Mouse (Mus musculus) liver, embryonic 14.5 days (tissue): ENCODE data around the gene Gpr176. TPM values are rescaled to one million over a fixed set of nuclear protein-coding genes. Genes with fewer than 3 reads are reported as not detected.

ENCODE experiments used
- ATAC-seq: fragments of 200-750 bp; cut with Nextera tagmentation; 2 replicates; pipeline ENCODE4 v1.8.0; 2017; ENCODE audit warnings: moderate number of reproducible peaks, mild to moderate bottlenecking, moderate library complexity; ENCODE audit not compliant: insufficient read depth
- DNase-seq, 3 experiments: peaks; one replicate each; pipeline ENCODE4 v3.0.0-alpha.2; 2012 to 2013; ENCODE audit warnings: low read depth in 3 of 3, low spot score in 3 of 3
- H3K27ac ChIP-seq: fragments of 300-500 bp; sonication (generic); 2 replicates; pipeline ENCODE4 v1.5.1; 2014; ENCODE audit warnings: moderate library complexity, mild to moderate bottlenecking, control low read depth, inconsistent platforms
- H3K27me3 ChIP-seq: fragments of 300-500 bp; sonication (generic); 2 replicates; pipeline ENCODE4 v1.6.1; 2014; ENCODE audit warnings: mild to moderate bottlenecking, low read length, moderate library complexity; ENCODE audit not compliant: control insufficient read depth, insufficient read depth
- H3K36me3 ChIP-seq: fragments of 300-500 bp; sonication (generic); replicated peaks from 2 replicates; pipeline ENCODE4 v1.6.1; 2014; ENCODE audit warnings: low read depth; ENCODE audit not compliant: control insufficient read depth, insufficient read depth
- H3K4me1 ChIP-seq, 2 experiments: fragments of 200-500 bp in 1 of 2; fragments of 300-500 bp in 1 of 2; sonication (generic) in 1 of 2; replicated peaks; 2 replicates each; pipeline ENCODE4 v1.6.1; 2012 to 2014; ENCODE audit warnings: antibody characterized with exemption in 1 of 2, inconsistent platforms in 1 of 2, low read length in 1 of 2; ENCODE audit not compliant: control insufficient read depth in 2 of 2, insufficient read depth in 2 of 2
- H3K4me2 ChIP-seq: fragments of 300-500 bp; sonication (generic); 2 replicates; pipeline ENCODE4 v1.6.1; 2014; ENCODE audit warnings: low read depth, mild to moderate bottlenecking, control low read depth, moderate library complexity
- H3K4me3 ChIP-seq, 2 experiments: fragments of 200-500 bp in 1 of 2; fragments of 300-500 bp in 1 of 2; sonication (generic) in 1 of 2; 2 replicates each; pipeline ENCODE4 v1.5.1; 2012 to 2014; ENCODE audit warnings: low read depth in 2 of 2, low read length in 2 of 2, mild to moderate bottlenecking in 2 of 2, control low read depth in 1 of 2, inconsistent platforms in 1 of 2, moderate library complexity in 1 of 2; ENCODE audit not compliant: insufficient read depth in 1 of 2
- H3K9ac ChIP-seq: fragments of 300-500 bp; sonication (generic); replicated peaks from 2 replicates; pipeline ENCODE4 v1.6.1; 2014; ENCODE audit warnings: mild to moderate bottlenecking, control low read depth, moderate library complexity
- H3K9me3 ChIP-seq: fragments of 300-500 bp; sonication (generic); 2 replicates; pipeline ENCODE4 v1.6.1; 2016; ENCODE audit warnings: low read length, mixed read lengths; ENCODE audit not compliant: control insufficient read depth
- CTCF ChIP-seq: IDR thresholded peaks from 2 replicates; pipeline ENCODE4 v1.5.1; 2016; ENCODE audit warnings: antibody characterized with exemption, low read depth, control low read depth
- EP300 ChIP-seq: IDR thresholded peaks from 2 replicates; pipeline ENCODE4 v1.6.1; 2016; ENCODE audit warnings: antibody characterized with exemption, low read depth
- WGBS: fragments of 180-500 bp; shearing (Covaris S2); extraction: QIAGEN DNeasy Blood & Tissue Kit; methylation state at CpG from one replicate; pipeline ENCODE4 v1.1.7; 2014; ENCODE audit not compliant: insufficient replicate concordance; 5-methylcytosine and 5-hydroxymethylcytosine counted together
- polyA plus RNA-seq, 2 experiments: library from polyadenylated mRNA; depleted of rRNA in 1 of 2; stranded (reverse) in 1 of 2; unstranded in 1 of 2; fragments of >200 nt; fragmentation: Nextera tagmentation in 1 of 2; extraction: Ambion mirVana in 1 of 2; gene quantifications; 2 replicates each; pipeline versions ENCODE4 v1.2.1 to v1.2.3; 2012 to 2014

Gene Gpr176
- polyA plus RNA-seq, 2 experiments: 0.09 to 0.29 TPM

GRCm38 (mm10) chr2:118303456-118303855, 69.8 kb downstream of the Gpr176 start:
- Histone ChIP-seq H3K4me3 (no peak overlapping the region), H3K27ac (no peak overlapping the region), H3K4me2 (no peak overlapping the region), H3K9ac (no peak overlapping the region), H3K36me3 (no peaks in the 10 kb centered on the region), H3K9me3 (no peaks in the 10 kb centered on the region), H3K4me1 (peaks cover 0 to 9% of the 10 kb centered on the region in 2 experiments; a peak in 1 of 4 replicates), H3K27me3 (no peaks in the 10 kb centered on the region)
- no peak for ATAC-seq
- DNase-seq: no peak
- WGBS: 65% methylated on average over 4 of the region's 4 CpGs
- TF ChIP-seq EP300 (no peak), CTCF (no peak)

DNA sequence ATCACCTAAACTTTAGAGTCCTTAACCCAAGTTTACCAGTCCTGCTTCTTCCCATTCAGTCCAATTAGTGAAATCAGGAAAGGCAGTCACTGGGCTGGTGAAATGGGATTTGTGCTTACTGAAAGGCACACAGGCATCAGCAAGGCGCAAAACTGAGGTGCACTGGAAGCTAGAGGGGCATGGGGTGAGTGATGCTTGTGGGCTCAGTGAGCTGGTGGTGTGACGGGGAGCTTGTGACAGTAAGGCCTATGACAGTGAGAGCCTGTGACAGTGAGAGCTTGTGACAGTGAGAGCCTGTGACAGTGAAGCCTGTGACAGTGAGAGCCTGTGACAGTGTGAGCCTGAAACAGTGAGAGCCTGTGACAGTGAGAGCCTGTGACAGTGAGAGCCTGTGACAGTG, 71.6 kb downstream of the Gpr176 start:
- no peak for DNase-seq
- no peak overlapping the region for H3K27ac ChIP-seq
- no peaks in the 10 kb centered on the region for H3K36me3 ChIP-seq
- peaks cover 0 to 2% of the 10 kb centered on the region in 2 experiments; a peak in 1 of 4 replicates for H3K4me1 ChIP-seq
- no peak overlapping the region for H3K4me2 ChIP-seq
- H3K9me3 ChIP-seq: no peaks in the 10 kb centered on the region
- H3K4me3 ChIP-seq: no peak overlapping the region
- ATAC-seq: no peak
- TF ChIP-seq CTCF: no peak
- TF ChIP-seq EP300: no peak
- no peak overlapping the region for H3K9ac ChIP-seq
- WGBS: 60% methylated on average over 2 of the region's 2 CpGs
- no peaks in the 10 kb centered on the region for H3K27me3 ChIP-seq

GRCm38 (mm10) chr2:118301041-118301545, 72.1 kb downstream of the Gpr176 start:
- DNase-seq: no peak
- Histone ChIP-seq H3K9ac (no peak overlapping the region), H3K9me3 (no peaks in the 10 kb centered on the region), H3K4me3 (no peak overlapping the region), H3K4me2 (no peak overlapping the region), H3K4me1 (peaks cover 0 to 2% of the 10 kb centered on the region in 2 experiments; a peak in 1 of 4 replicates), H3K36me3 (no peaks in the 10 kb centered on the region), H3K27ac (no peak overlapping the region), H3K27me3 (no peaks in the 10 kb centered on the region)
- WGBS: 66% methylated on average over 8 of the region's 8 CpGs
- ATAC-seq: no peak
- TF ChIP-seq CTCF (no peak), EP300 (no peak)

DNA sequence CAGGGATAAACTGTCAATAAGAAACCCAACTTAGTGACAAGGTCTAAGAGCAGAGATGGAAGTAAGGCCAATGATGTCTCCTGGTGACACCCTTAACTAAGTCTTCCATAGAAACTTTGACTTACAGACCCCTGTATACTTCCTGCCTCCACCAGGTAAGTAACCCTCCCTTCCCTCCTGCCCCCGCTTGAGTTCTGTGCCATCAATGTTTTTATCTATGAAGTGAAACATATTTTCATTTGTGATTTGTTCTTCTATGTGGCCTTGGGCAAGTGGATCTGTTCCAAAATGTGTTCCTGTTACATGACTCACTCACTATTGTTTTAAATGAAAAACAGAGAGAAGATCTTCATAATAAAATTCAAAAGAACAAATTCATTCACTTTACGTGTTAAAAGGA, 73.2 kb downstream of the Gpr176 start:
- DNase-seq: no peak
- ATAC-seq: no peak
- no peaks in the 10 kb centered on the region for H3K9me3 ChIP-seq
- TF ChIP-seq EP300 (no peak), CTCF (no peak)
- H3K27me3 ChIP-seq: no peaks in the 10 kb centered on the region
- H3K27ac ChIP-seq: no peak overlapping the region
- H3K4me2 ChIP-seq: no peak overlapping the region
- no peaks in the 10 kb centered on the region for H3K36me3 ChIP-seq
- 71% methylated on average over 2 of the region's 2 CpGs for WGBS
- no peaks in the 10 kb centered on the region for H3K4me1 ChIP-seq
- H3K4me3 ChIP-seq: no peak overlapping the region
- H3K9ac ChIP-seq: no peak overlapping the region

GRCm38 (mm10) chr2:118298601-118299000, 74.6 kb downstream of the Gpr176 start:
- H3K4me2 ChIP-seq: no peak overlapping the region
- no peaks in the 10 kb centered on the region for H3K27me3 ChIP-seq
- no peak overlapping the region for H3K4me3 ChIP-seq
- no peaks in the 10 kb centered on the region for H3K9me3 ChIP-seq
- no peaks in the 10 kb centered on the region for H3K36me3 ChIP-seq
- no peak overlapping the region for H3K9ac ChIP-seq
- H3K4me1 ChIP-seq: no peaks in the 10 kb centered on the region
- no peak for ATAC-seq
- TF ChIP-seq EP300 (no peak), CTCF (no peak)
- 61% methylated on average over 4 of the region's 4 CpGs for WGBS
- DNase-seq: no peak
- no peak overlapping the region for H3K27ac ChIP-seq
